8 mouse cellular contexts compared by ENCODE assay signal in genomic region chr5:121376972-121377371, GRCm38 (mm10). TPM values are rescaled to one million over a fixed set of nuclear protein-coding genes. Genes with fewer than 3 reads are reported as not detected.
DNase-seq lines count a peak whose midpoint lies in the region; ATAC-seq and TF ChIP-seq lines count a peak whose summit lies in the region.
"Not testable (repeated sequence)": the region's sequence is repeated elsewhere in the genome, so short reads cannot be mapped to it uniquely, and the experiment has no call there.

No protein-coding gene starts in this region.

- in situ Hi-C loops in CH12.LX (cut with MboI; ENCODE audit: low pct_ligation_motif_present, low pct_unique_long_range_greater_than_20kb, low sequenced_read_pairs): loop anchor here (10.0 kb wide), 1 partner anchor 172 kb away; the partner anchor contains the start of gene Rpl6

- not testable (repeated sequence) for H3K27ac ChIP-seq in CH12.LX (ENCODE audit: insufficient read depth, low read depth); embryonic facial prominence, embryonic 11.5 days (replicated peaks; ENCODE audit: low read depth, low read length)

- not testable (repeated sequence) for H3K4me3 ChIP-seq in CH12.LX (replicated peaks in 1 of 3; ENCODE audit: low read depth in 2 of 3, low read length in 2 of 3, poor library complexity in 1 of 3); embryonic facial prominence, embryonic 11.5 days (ENCODE audit: low read depth, low read length)

- not testable (repeated sequence) for H3K27me3 ChIP-seq in CH12.LX (replicated peaks); embryonic facial prominence, embryonic 11.5 days (ENCODE audit: control insufficient read depth, insufficient read depth, low read length)

- H3K79me2 ChIP-seq in CH12.LX (replicated peaks; ENCODE audit: control insufficient read depth, extremely low read depth, insufficient read depth, poor library complexity, severe bottlenecking): not testable (repeated sequence)

- not testable (repeated sequence) for H3K4me2 ChIP-seq in CH12.LX (ENCODE audit: insufficient read depth, low read depth, poor library complexity, severe bottlenecking); embryonic facial prominence, embryonic 11.5 days (ENCODE audit: low read depth, low read length)

- ATAC-seq in embryonic facial prominence, embryonic 11.5 days (replicated peaks; ENCODE audit: insufficient number of reproducible peaks, low FRiP score, low TSS enrichment, low read depth): not testable (repeated sequence)

- DNase-seq in CH12.LX (ENCODE audit: extremely low read depth): peak; percentile 60
- peak; percentile 69 for DNase-seq in adrenal gland, postnatal 14 days
- DNase-seq in embryonic facial prominence, embryonic 11.5 days (ENCODE audit: low spot score): peak; percentile 39
- DNase-seq in heart, postnatal 4 days: peak; percentile 66
- peak; percentile 52 to 60 for DNase-seq in layer of hippocampus, postnatal 10 days (ENCODE audit: low spot score in 2 of 2)
- DNase-seq in lung, postnatal 14 days: peak; percentile 62
- peak; percentile 24 for DNase-seq in retina, postnatal 7 days (ENCODE audit: low read depth, low spot score)
- peak; percentile 51 for DNase-seq in urinary bladder, postnatal 14 days (ENCODE audit: low spot score)

- not testable (repeated sequence) for H3K9ac ChIP-seq in CH12.LX (ENCODE audit: insufficient read depth, low read depth); embryonic facial prominence, embryonic 11.5 days (replicated peaks; ENCODE audit: low read length)

- peak in 1 of 2 experiments; percentile 70; a peak in 2 of 4 replicates for TF ChIP-seq CTCF in CH12.LX (conservative IDR thresholded peaks at IDR 0.05 in 1 of 2, IDR thresholded peaks at IDR 0.05 in 1 of 2; ENCODE audit: low read depth in 2 of 2, low read length in 2 of 2)

- TF ChIP-seq POLR2A in CH12.LX (IDR thresholded peaks at IDR 0.05; ENCODE audit: low read depth, low read length): not testable (repeated sequence)

- peak; percentile 24 for TF ChIP-seq RAD21 in CH12.LX (IDR thresholded peaks at IDR 0.05; ENCODE audit: low read depth, low read length)

- dilution Hi-C loops in CH12.LX (cut with MboI; ENCODE audit: extremely low pct_ligation_motif_present, extremely low pct_unique_long_range_greater_than_20kb, low sequenced_read_pairs): not testable (repeated sequence)

- H3K36me3 ChIP-seq in CH12.LX (replicated peaks in 1 of 2; ENCODE audit: control insufficient read depth in 1 of 2, insufficient read depth in 1 of 2, low read length in 1 of 2): peaks cover 84 to 90% of the 10 kb centered on the region in 2 experiments
- H3K36me3 ChIP-seq in embryonic facial prominence, embryonic 11.5 days (replicated peaks; ENCODE audit: control insufficient read depth, insufficient read depth, low read depth, low read length): peaks cover 12% of the 10 kb centered on the region

- WGBS in embryonic facial prominence, embryonic 11.5 days: 74% methylated on average over 5 of the region's 5 CpGs

- not testable (repeated sequence) for TF ChIP-seq EP300 in CH12.LX (IDR thresholded peaks at IDR 0.05; ENCODE audit: low read length)

- not testable (repeated sequence) for H3K9me3 ChIP-seq in CH12.LX (replicated peaks; ENCODE audit: low read length); embryonic facial prominence, embryonic 11.5 days (replicated peaks; ENCODE audit: control insufficient read depth, low read length)

- H3K4me1 ChIP-seq in CH12.LX (ENCODE audit: control insufficient read depth in 1 of 2, insufficient read depth in 2 of 2); embryonic facial prominence, embryonic 11.5 days (ENCODE audit: control insufficient read depth, insufficient read depth, low read length): not testable (repeated sequence)

TF ChIP-seq in CH12.LX, 34 proteins besides CTCF, POLR2A, EP300 and RAD21:
- TF ChIP-seq MAX (IDR thresholded peaks at IDR 0.05; ENCODE audit: low read length): 0 out of 2 replicates have a peak, but pooled peaks have one; percentile 41
- TF ChIP-seq MYC (IDR thresholded peaks at IDR 0.05; ENCODE audit: low read depth, low read length): peak; percentile 65; the same call in 1 of the 2 replicates
- TF ChIP-seq SMC3 (IDR thresholded peaks at IDR 0.05; ENCODE audit: low read depth, low read length): peak; percentile 31; the same call in 1 of the 2 replicates
- TF ChIP-seq ZNF384 (IDR thresholded peaks at IDR 0.05; ENCODE audit: low read depth, low read length): peak; percentile 88
TF ChIP-seq in CH12.LX: peak in this region for 4; not testable (repeated sequence) for 30.

RNA-seq across cellular contexts. Expression of gene Trafd1, which starts 8.5 kb away (rescaled TPM):
- total RNA-seq in CH12.LX (2012; rRNA removed) (41.8 and 42.3 TPM in 2 replicates), CH12.LX (2014; rRNA removed) (31.7 and 34.0 TPM in 2 replicates)
- 52.8 and 52.9 TPM in 2 replicates for polyA plus RNA-seq in CH12.LX (2012; ENCODE audit: insufficient read length, low read depth)
- total RNA-seq in adrenal gland, postnatal 14 days (2021): 38.1 and 52.2 TPM in 2 replicates
- polyA plus RNA-seq in embryonic facial prominence, embryonic 11.5 days (2014; fragmentation: Nextera tagmentation; extraction: Ambion mirVana): 62.1 and 69.5 TPM in 2 replicates
- total RNA-seq in heart, postnatal 4 days (2021): 10 to 100 TPM; 55.0 to 66.2 TPM
- total RNA-seq in layer of hippocampus, postnatal 10 days (2021): 10 to 100 TPM; 83.2 to 90.3 TPM

RNA-seq across cellular contexts. Expression of gene Naa25, which starts 20.8 kb away (rescaled TPM):
- total RNA-seq in CH12.LX (2012; rRNA removed) (41.3 and 44.1 TPM in 2 replicates), CH12.LX (2014; rRNA removed) (53.1 and 59.7 TPM in 2 replicates)
- polyA plus RNA-seq in CH12.LX (2012; ENCODE audit: insufficient read length, low read depth): 60.3 and 66.0 TPM in 2 replicates
- total RNA-seq in adrenal gland, postnatal 14 days (2021): 34.7 and 36.3 TPM in 2 replicates
- polyA plus RNA-seq in embryonic facial prominence, embryonic 11.5 days (2014; fragmentation: Nextera tagmentation; extraction: Ambion mirVana): 47.8 and 51.8 TPM in 2 replicates
- 10 to 100 TPM; 21.6 TPM for total RNA-seq in heart, postnatal 4 days (2021)
- 10 to 100 TPM; 43.9 to 45.3 TPM for total RNA-seq in layer of hippocampus, postnatal 10 days (2021)
